Mouse (Mus musculus): ENCODE data around the gene Fktn. TPM values are rescaled to one million over a fixed set of nuclear protein-coding genes. Genes with fewer than 3 reads are reported as not detected.

Gene Fktn
- polyA plus RNA-seq (2012; ENCODE audit: low replicate concordance) = 0.09 and 0.56 TPM in 2 replicates

DNA sequence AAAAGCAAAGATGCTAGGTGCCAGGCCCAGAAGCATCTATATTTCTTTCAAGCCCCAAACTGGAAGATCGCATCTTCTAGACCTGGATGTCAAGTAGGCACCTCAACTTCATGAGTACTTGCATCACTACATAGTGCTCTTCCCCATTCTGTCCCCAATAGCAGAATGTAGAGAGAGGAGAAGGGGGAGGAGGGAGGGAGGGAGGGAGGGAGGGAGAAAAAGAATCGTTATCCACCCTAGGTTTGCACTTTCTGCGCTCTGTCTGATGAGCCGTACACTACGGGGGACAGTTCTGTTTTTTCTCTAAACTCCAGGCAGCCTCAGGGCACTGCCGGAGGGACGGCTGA lies at the start of gene Fktn:
Gene Fktn, plus strand, starts transcription at position 295 of the 347 bp plus-strand sequence.

DNA sequence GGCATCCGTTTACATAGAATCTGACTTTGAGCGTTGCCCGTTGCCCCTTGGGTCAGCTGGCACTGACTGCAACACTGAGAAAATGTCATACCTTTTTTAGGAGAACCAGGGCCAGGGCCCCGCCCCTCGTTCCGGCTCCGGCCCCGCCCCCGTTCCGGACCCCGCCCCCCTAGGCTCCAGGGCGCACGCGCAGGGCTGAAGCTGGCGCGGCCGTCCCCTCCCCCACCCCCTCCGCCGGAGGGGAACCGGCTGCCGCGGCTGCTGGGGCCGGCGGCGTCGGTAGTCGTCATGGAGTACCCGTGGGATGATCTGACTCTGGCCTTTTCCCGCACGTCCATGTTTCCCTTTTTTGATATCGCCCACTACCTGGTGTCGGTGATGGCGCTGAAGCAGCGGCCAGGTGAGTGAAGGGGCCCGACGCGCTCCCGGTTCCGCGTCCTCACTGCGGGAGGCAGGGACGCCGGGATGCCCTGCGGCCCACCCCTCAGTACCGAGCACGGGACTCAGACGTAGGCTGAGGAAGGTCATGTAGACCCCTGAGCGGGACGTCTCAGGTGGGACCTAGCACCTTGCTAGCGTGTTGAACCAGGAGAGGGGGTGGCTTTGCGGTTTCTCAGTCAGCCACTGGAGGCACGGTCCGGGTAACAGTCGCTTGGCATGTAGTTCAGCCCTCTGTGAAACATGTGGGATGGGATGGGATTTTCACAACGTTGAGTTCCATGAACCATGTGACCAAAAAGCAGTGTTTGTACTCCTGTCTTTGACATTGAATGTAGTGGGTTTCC lies 112.2 kb downstream of the Fktn start, which contains the start of gene Tmem38b:
Gene Tmem38b, plus strand, starts transcription at position 225 of the 785 bp plus-strand sequence.

Other genes starting within 250 kb of the Fktn start
- 0.02 and 0.47 TPM in 2 replicates for gene Fsd1l, start 82.5 kb upstream of the Fktn start, polyA plus RNA-seq (2012; ENCODE audit: low replicate concordance)
- not detected in 2 replicates for gene Tal2, start 65.7 kb downstream of the Fktn start, polyA plus RNA-seq (2012; ENCODE audit: low replicate concordance)
- 1.9 and 4.6 TPM in 2 replicates for gene Tmem38b, start 112.0 kb downstream of the Fktn start, polyA plus RNA-seq (2012; ENCODE audit: low replicate concordance)